Mouse (Mus musculus): ENCODE results near the gene Stk35.
A peak's percentile ranks its signal among the peaks of the same experiment; 100 is the strongest.
"Not testable (repeated sequence)": the region's sequence is repeated elsewhere in the genome, so short reads cannot be mapped to it uniquely, and the experiment has no call there.

Gene Stk35

GRCm38 (mm10) chr2:129836921-129837320, 36.6 kb downstream of the Stk35 start:
- DNase-seq: no peak

- DNase-seq: no peak
Observed at GRCm38 (mm10) chr2:129838321-129838720, 38.0 kb downstream of the Stk35 start.

- peak; percentile 23 to 56 for DNase-seq
Observed at GRCm38 (mm10) chr2:129845826-129846225, 45.5 kb downstream of the Stk35 start.

- no peak for DNase-seq
Observed at GRCm38 (mm10) chr2:129846501-129846900, 46.2 kb downstream of the Stk35 start.

GRCm38 (mm10) chr2:129849078-129849477, 48.8 kb downstream of the Stk35 start:
- not testable (repeated sequence) for DNase-seq

GRCm38 (mm10) chr2:129851512-129851911, 51.2 kb downstream of the Stk35 start:
- DNase-seq: no peak

- DNase-seq: peak; percentile 45 to 58
Observed at GRCm38 (mm10) chr2:129863256-129863655, 62.9 kb downstream of the Stk35 start.

GRCm38 (mm10) chr2:129864958-129865357, 64.6 kb downstream of the Stk35 start:
- DNase-seq: peak; percentile 76 to 78

GRCm38 (mm10) chr2:129869151-129869550, 68.8 kb downstream of the Stk35 start:
- no peak for DNase-seq

- DNase-seq: no peak
Observed at GRCm38 (mm10) chr2:129871246-129871645, 70.9 kb downstream of the Stk35 start.

- DNase-seq: peak in 1 of 2 experiments; percentile 51
Observed at GRCm38 (mm10) chr2:129872071-129872470, 71.8 kb downstream of the Stk35 start.

GRCm38 (mm10) chr2:129873489-129873888, 73.2 kb downstream of the Stk35 start:
- DNase-seq: peak; percentile 95 to 96

GRCm38 (mm10) chr2:129874084-129874483, 73.8 kb downstream of the Stk35 start:
- DNase-seq: peak; percentile 46 to 68

GRCm38 (mm10) chr2:129874509-129875095, 74.3 kb downstream of the Stk35 start:
- no peak for DNase-seq

- DNase-seq: no peak
Observed at GRCm38 (mm10) chr2:129876935-129877334, 76.6 kb downstream of the Stk35 start.

GRCm38 (mm10) chr2:129879817-129880216, 79.5 kb downstream of the Stk35 start:
- peak; percentile 67 to 75 for DNase-seq

- DNase-seq: no peak
Observed at GRCm38 (mm10) chr2:129880226-129880625, 79.9 kb downstream of the Stk35 start.

GRCm38 (mm10) chr2:129881886-129882285, 81.6 kb downstream of the Stk35 start:
- no peak for DNase-seq
